Comparison of ENCODE assay signal across 8 mouse cellular contexts in the genomic region with DNA sequence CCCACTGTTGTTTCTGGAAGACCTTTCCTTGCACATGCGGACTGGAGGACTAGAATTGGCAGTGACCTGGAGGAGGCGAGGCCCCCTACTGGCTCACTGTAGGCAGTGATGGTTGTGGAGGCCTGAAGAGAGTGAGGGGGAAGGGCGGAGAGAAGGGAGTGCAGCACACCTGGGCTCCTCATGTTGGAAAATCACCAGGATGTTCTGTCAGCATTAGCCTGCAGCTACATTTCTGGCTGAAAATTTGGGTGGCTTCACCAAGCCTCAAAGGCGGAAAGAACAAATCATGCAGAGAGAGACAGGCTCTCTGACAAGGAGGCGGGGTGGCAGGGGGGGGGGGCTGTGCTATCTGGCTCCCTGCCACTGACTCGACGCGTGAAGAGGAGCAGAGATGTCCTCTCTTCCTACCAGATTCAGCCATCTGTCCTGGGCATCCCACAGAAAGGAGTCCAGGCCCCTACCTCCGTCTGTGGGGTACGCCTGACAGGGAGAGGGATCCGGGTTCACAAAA.
A peak's percentile ranks its signal among the peaks of the same experiment; 100 is the strongest.
DNase-seq lines count a peak whose midpoint lies in the region; ATAC-seq lines count a peak whose summit lies in the region.

No protein-coding gene starts in this region.

- no peak for ATAC-seq in heart, embryonic 15.5 days (replicated peaks; ENCODE audit: insufficient number of reproducible peaks, insufficient read depth, low FRiP score, low read depth)
- ATAC-seq in hindbrain, embryonic 13.5 days (ENCODE audit: low FRiP score): peak; percentile 64
- ATAC-seq in megakaryocyte-erythroid progenitor cell, adult 5-6 weeks (replicated peaks; ENCODE audit: low FRiP score, low TSS enrichment, poor library complexity, severe bottlenecking): peak; percentile 68

- DNase-seq in heart, postnatal 4 days: no peak
- peak; percentile 15 for DNase-seq in thymus, postnatal 25 days
- DNase-seq in thymus, postnatal 0 days (ENCODE audit: low spot score): no peak
- DNase-seq in gastrocnemius, postnatal 25 days: no peak
- no peak for DNase-seq in adrenal gland, postnatal 14 days

- no peak overlapping the region for H3K9ac ChIP-seq in heart, embryonic 15.5 days
- H3K9ac ChIP-seq in hindbrain, embryonic 13.5 days: no peak overlapping the region

- H3K4me3 ChIP-seq in heart, embryonic 15.5 days: no peak overlapping the region
- H3K4me3 ChIP-seq in hindbrain, embryonic 13.5 days: no peak overlapping the region

- 48% methylated on average over 11 of the region's 11 CpGs for WGBS in heart, embryonic 15.5 days
- WGBS in hindbrain, embryonic 13.5 days: 41% methylated on average over 11 of the region's 11 CpGs

- no peaks in the 10 kb centered on the region for H3K36me3 ChIP-seq in heart, embryonic 15.5 days
- no peaks in the 10 kb centered on the region for H3K36me3 ChIP-seq in hindbrain, embryonic 13.5 days

- H3K4me2 ChIP-seq in heart, embryonic 15.5 days: 0 out of 2 replicates have a peak overlapping the region, but pooled peaks have one; percentile 18
- H3K4me2 ChIP-seq in hindbrain, embryonic 13.5 days: 0 out of 2 replicates have a peak overlapping the region, but pooled peaks have one; percentile 13

- H3K9me3 ChIP-seq in heart, embryonic 15.5 days (replicated peaks): no peaks in the 10 kb centered on the region
- H3K9me3 ChIP-seq in hindbrain, embryonic 13.5 days: no peaks in the 10 kb centered on the region

- H3K27me3 ChIP-seq in heart, embryonic 15.5 days: no peaks in the 10 kb centered on the region
- H3K27me3 ChIP-seq in hindbrain, embryonic 13.5 days: no peaks in the 10 kb centered on the region

- peaks cover 6% of the 10 kb centered on the region for H3K4me1 ChIP-seq in heart, embryonic 15.5 days (replicated peaks)
- H3K4me1 ChIP-seq in hindbrain, embryonic 13.5 days (replicated peaks): peaks cover 6% of the 10 kb centered on the region

- H3K27ac ChIP-seq in heart, embryonic 15.5 days: no peak overlapping the region
- H3K27ac ChIP-seq in hindbrain, embryonic 13.5 days: peak overlapping the region; percentile 40; the same call in 1 of the 2 replicates
